Mouse (Mus musculus) CD4-positive helper T cell, adult 2 months (primary cell): ENCODE data around the gene Cmtr1.
A peak's percentile ranks its signal among the peaks of the same experiment; 100 is the strongest.

Experiments used
- DNase-seq: peaks from one replicate; pipeline ENCODE4 v3.0.0-alpha.2; 2012; ENCODE audit warnings: low read depth, missing footprints, low spot score

The Cmtr1 gene

DNA sequence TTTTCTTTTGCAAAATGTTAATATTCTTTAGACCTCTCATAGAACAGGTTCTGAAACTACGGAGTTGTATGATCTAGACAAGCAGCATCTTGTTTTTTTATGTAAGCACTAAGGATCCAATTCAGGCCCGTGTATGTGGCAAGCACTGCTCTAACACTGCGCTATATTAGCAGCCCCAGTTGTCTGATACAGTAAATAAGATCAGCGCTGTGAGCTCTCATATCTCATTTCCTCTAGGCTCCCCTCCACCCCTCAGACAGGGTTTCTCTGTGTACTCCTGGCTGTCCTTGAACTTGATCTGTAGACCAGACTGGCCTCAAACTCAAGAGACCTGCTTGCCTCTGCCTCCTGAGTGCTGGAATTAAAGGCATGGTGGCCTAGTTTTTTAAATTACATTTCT, 8.6 kb downstream of the Cmtr1 start:
- DNase-seq: no peak

DNA sequence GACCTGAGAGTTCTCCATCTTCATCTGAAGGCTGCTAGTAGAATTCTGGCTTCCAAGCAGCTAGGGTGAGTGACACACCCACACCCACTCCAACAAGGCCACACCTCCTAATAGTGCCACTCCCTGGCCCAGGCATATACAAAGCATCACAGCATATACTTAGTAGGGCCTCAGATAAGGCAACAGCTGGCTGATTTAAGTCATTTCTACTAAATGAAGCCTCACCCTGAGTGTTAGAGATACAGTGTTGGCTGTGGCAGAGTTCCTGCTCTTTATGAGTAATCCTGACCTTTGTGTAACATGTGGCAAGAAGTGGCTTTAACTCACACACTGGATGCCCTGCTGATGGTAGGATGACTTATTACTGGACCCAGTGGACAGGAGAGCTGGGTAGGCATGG, 9.5 kb downstream of the Cmtr1 start:
- DNase-seq: no peak

DNA sequence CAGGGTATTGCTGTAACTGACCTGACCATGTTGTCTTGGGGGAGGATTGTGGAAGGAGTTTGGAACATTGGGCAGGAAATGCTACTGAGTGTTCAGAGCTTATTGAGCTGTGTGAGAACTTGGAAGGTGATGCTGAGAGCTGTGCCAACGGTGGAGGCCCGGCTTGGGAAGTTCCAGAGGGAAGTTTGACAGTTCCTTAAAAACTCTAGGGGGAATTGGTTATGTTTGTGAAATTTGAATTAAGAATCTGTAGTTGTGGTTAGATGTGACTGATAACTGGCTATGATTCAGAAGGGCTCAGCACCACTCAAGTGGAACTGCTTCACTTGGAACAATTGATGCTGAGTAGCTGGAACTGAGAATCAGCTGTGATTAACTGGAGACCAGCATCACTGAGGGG, 10.6 kb downstream of the Cmtr1 start:
- DNase-seq: no peak

DNA sequence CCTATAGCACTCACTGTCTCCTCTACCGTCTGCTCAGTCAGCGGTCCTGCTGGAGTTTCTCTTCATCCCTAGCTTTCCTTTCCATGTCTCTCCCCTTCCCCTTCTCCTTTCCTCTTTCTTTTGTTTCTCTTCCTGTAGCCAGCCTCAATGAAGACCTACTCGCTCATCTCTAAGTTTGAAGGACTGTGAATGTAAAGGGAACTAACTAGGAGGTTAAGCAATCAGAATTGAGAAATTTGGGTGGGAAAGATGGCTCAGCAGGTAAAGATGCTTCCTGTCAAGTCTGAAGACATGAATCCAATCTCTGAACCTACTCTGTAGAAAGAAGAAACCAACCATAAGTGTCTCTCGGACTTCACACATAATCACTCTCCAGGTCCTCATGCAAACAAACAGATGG, 12.9 kb downstream of the Cmtr1 start:
- DNase-seq: no peak

DNA sequence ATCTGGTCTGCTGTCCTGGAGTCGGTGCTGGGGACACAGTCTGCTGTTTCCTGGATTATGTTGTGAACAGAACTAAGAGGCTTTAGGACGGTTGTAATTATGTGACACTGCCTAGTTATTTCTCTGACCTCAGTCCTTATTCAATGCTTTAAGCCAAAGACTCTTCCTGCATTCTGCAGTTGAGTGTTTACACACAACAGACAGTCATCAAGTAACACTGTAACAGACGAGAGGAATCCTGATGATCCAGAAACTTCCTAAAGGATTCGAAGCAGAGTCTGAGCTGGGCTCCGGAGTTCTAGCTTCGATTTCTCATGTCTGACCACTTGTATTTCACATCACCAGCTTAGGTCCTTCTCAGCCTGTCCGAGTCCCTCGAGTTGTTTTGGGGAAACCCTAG, 18.1 kb downstream of the Cmtr1 start:
- no peak for DNase-seq

DNA sequence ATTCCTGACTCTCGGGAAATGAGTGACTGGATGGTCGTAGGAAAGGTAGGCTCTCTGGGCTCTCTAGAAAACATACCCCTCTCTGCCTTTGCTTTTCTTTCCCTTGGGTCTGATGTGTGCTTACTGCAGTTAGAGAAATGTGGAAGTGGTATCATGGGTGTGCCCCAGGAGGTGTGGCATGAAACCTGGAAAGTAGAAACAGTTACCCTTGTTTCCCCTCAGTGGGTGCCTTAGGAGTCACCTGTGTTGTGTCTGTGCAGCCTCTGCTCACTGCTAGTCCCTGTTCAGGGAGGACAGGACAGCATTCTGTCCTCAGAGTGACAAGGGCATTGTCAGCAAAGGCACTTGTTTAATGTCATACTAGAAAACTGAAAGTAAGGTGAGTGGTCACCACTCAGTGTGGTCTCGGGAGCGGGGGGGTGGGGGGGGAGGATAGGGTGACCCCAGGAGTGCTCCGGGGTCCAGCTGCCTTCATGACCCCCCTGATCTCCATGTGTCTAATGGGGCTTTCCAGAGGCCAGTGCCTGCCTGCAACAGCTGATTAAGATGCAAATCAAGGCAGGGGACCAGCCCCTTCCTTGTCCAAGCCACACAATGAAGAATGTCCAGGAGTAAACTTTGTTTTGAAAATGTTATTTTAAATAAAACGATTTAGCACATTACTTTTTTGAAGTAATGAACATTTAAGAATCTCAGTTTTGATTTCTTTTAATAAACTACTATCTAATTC, 18.8 kb downstream of the Cmtr1 start:
- no peak for DNase-seq

DNA sequence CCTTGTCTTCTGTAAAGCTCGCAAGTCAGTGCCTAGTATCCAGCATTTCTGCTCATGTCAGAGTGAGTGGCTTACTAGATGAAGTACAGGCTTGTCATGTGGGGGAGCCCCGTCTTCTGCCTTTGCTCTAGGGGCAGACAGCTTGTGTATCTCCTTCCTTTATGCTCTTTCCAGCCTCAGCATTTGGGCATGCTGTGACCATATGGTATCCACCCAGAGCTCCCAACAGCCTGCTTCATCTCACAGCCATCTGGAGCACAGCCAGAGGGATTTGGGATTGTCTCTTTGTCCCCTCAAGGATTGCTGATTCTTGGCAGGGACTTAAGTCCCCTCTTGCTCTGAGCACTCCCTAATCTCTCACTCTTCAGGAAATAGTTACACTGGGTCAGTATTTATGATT, 19.8 kb downstream of the Cmtr1 start:
- no peak for DNase-seq

DNA sequence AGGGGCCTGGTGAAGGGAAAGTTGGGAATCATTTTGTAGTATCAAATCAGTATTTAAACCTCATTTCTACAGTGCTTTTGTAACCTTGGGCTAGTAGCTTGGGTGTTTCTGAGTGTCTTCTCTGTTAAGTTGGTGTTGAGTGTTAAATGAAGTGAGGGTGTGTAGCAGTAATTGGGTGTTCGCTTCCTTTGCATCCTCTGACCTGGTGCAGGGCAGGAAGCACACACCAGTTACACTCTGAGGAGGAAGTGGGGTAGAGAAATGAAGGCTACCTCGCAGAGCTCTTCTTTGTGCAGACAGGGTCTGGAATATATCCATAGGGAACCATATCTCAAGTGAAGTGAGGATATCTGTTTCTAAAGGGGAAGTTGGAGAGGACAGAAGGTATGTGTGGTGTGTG, 20.5 kb downstream of the Cmtr1 start:
- DNase-seq: no peak

DNA sequence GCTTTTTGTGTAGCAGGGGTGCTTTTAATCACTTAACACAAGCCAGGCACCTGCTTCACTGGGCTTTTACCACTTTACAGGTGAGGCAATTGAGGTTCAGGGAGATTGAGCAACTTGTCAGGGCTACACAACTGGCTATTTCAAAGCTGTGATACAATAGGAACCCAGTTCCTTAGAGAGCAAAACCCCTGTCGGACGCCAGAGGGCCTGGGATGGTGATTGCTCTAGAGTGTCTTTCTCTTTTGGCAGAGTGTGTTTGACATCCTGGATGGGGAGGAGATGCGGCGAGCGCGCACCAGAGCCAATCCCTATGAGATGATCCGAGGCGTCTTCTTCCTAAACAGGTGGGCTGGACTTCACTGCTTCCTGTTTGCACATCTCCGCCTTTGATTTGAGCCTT, 21.3 kb downstream of the Cmtr1 start:
- DNase-seq: no peak

DNA sequence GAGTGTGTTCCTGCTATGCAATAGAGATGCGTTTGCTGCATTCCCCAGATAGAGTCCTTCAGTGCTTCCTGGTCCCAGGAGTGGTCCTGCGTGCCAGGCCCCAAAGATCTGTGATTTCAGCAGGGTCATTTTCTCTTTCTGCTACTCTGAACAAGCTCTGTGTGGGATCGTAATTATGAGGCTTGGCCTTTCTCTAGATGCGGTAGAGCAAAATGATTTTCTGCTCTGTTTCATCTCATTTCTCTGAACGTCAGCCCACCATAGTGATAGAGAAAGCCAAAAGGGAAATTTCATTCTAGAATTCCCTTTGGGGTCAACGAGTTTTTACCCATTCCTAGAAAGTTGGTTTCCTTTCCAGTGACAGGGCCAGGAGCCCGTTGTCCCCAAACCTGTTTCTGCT, 21.9 kb downstream of the Cmtr1 start:
- DNase-seq: no peak

DNA sequence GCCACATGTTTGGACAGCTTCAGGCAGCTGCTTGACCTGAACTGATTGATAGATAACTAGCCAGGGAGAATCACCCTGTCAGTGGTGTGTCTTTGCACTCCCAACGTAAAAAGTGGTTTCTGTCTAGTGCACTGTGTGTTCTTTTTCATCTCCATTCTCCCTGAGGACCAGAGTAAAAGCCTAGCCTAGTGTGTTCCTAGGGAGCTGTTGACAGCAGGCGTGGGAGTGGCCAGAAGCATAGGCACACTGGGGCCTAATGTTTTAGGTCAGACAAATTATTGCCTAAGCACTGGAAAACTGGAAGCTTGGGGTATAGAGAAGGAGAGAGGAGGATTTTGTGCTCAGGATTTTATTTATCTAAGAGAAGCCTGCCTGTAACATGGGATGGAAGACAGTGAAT, 22.7 kb downstream of the Cmtr1 start:
- DNase-seq: no peak

DNA sequence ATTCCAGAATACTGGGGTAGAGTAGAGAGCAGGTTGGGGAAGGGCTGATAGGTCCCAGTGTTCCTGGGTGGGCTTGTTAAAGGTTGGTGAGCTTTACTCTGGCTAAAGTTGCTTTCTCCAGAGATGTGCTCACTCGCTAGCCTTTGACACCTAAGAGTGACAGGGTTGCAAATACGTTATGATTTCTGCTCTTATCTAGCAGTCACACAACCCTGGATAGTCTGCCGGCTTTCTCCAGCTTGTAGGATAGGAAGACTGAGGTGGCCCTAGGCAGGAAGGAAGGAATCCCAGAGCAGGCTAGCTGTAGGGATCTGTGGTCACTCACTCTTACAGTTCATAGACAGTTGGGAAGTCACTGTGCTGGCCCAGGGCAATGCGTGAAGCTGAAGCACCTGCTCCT, 23.9 kb downstream of the Cmtr1 start:
- DNase-seq: no peak

DNA sequence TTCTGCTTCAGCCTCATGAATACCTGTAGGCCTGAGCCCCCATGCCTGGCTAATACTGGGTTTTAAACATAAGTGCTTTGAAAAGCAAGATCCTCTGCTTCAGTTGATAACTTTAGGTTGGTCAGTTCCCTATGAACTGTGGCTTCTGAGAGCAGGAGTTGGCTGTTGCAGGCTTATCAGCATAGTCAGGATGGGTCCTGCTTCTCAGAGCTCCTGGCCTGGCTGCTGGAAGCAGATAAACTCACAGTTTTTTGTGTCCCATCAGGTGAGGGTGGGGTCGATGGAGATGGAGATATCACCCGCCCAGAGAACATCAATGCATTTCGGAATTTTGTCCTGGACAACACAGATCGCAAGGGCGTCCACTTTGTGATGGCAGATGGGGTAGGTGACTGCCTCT, 26.4 kb downstream of the Cmtr1 start:
- no peak for DNase-seq

DNA sequence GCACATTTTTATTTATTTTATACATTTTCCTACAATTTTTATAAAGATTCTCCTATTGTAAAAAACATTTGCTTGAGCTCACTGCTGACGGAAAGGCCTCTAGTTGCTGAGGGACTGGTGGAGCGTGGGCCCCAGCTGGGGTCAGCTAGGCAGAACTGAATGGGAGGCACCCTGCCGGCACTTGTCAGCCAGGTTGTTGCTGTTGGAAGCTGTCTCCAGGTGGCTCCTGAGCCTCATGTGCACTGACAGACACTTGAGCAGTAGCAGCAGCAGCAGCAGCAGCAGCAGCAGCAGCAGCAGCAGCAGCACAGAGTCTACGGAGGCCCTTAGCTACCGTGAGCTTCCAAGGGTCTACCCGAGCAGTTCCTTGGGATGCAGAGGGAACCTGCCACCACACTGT, 27.0 kb downstream of the Cmtr1 start:
- no peak for DNase-seq

DNA sequence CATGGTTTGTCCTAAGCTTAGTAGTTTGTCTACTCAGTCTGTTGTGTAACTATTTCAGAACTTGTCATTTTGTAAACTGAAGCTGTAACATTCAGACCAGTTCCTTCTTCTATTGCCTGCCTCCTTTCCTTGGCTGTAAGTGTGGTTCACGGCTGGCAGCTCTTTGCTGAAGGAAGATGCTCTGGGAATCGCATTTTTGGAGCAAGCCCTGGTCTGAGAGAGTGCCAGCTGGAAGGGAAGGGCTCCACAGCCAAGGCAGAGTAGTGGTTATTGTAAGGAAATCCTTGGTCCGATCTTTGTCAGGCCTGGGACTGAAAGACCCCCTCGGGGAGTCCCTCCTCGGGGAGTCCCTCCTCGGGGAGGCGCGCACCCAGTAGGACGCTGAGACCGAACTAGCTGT, 28.2 kb downstream of the Cmtr1 start:
- no peak for DNase-seq

DNA sequence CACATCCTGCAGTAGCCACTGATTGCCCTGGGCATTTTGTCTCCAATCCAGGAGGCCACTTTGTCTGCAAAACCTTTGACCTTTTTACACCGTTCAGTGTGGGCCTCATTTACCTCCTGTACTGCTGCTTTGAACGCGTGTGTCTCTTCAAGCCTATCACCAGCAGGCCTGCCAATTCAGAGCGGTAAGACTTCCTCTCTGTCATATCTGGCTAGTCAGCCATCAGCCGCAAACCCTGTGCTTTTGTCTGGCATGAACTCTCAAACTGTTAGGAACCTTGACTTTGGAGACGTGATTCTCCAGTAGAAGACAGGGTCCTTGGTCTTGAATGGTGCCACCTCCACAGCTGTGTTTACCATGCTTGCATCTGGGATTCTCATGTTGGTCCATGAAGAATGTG, 29.9 kb downstream of the Cmtr1 start:
- no peak for DNase-seq

DNA sequence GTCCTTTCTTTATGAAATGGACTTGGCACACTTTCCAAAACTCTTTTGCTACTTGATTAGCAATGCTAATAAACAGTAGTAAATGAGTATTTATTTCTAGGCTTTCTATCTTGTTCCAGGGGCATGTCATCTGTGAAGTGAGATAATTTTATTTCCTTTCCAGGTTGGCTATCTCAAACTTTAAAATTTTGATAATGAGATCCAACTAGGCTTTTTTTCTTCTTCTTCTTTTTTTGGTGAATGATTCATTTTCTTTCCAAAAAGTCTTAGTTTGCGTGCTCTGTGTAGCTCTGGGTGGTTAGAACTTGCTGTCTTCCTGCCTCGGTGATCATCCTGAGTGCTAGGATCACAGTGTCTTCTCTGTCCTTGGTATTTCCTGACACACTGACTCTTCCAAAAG, 32.4 kb downstream of the Cmtr1 start:
- DNase-seq: no peak

DNA sequence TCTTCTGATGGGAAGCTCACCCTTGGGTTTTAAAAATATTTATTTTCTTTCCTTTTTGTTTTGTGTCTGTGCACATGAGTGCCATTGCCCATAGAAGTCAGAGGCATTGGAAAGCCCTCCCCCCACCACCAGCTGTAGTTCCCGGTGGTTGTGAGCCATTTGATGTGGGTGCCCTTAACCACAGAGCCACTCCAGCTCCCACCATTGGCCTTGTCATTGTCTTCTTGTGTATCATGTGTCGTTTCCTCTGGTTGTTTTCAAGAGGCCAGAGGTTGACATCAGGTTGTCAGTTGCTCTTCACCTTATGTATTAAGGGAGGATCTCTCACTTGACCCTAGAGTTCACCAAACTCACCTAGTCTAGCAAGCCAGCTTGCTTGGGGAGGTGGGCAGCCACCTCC, 33.2 kb downstream of the Cmtr1 start:
- peak; percentile 49 for DNase-seq

DNA sequence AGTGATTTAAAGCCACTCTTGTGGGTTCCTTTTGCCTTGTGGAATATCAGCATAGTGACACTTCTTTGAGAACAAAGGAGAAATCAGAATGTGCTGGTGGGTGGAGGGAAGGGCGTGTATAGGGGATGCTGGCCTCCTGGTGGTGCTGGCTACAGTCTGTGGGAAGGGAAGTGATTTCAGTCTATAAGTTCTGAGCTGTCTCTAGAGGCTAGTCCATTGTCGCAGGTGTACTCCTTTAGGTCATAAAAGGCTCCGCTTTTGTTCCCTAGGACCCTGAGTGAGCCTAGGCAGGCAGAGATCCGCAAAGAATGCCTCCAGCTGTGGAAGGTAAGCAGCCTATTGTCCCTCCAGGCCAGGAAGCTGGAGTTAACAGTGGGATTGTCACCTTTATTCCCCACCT, 34.1 kb downstream of the Cmtr1 start:
- DNase-seq: no peak

DNA sequence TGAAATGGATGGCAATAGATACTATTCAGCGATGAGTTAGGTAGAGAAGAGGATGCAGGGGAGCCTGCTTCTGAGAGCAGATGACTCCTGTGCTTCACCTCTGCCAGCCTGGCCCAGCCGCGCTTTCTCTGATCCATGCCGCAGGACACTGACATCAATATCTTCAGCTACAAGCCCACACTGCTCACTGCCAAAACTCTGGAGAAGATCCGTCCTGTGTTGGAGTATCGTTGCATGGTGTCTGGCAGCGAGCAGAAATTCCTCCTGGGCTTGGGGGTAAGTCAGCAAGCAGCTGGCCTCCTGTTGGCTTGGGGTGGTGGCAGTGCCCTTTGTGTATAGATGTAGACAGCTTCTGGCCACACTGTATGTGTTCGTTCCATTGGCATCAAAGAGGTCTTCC, 36.5 kb downstream of the Cmtr1 start:
- no peak for DNase-seq

DNA sequence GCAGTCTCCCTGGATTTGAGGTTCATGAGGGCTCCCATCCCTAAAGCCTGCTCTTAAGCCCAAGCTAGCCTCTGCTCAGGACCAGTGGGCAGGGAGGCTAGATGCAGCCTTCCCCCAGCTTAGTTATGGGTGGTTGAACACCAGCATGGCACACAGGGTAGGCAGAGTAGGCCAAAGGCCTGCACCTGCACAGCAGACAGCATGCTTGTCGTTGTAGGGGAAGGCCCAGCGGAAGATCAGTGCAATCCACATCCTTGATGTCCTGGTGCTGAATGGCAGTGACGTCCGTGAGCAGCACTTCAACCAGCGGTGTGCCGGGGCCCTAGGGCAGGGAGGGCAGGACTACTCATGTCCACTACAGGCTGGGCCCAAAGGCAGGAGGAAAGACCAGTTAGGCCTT, 38.0 kb downstream of the Cmtr1 start:
- DNase-seq: no peak

DNA sequence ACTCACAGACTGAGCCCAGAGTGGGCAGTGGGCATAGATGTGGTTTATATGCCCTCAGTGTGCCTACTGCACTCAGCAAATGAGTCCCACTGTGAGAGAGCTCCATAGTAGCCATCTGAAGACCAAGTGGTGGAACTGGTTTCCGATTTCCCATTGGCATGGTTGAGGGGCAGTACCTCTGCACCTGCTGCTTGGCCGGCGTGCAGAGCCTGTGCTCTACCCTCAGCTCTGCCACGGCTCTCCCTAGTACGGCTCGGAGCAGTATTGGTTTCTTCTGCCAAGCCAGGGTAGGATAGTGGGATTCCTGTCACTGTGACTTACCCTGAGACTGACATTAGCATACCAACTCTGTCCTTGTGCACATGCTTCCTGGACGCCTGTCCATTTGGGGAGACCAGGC, 40.2 kb downstream of the Cmtr1 start:
- no peak for DNase-seq

DNA sequence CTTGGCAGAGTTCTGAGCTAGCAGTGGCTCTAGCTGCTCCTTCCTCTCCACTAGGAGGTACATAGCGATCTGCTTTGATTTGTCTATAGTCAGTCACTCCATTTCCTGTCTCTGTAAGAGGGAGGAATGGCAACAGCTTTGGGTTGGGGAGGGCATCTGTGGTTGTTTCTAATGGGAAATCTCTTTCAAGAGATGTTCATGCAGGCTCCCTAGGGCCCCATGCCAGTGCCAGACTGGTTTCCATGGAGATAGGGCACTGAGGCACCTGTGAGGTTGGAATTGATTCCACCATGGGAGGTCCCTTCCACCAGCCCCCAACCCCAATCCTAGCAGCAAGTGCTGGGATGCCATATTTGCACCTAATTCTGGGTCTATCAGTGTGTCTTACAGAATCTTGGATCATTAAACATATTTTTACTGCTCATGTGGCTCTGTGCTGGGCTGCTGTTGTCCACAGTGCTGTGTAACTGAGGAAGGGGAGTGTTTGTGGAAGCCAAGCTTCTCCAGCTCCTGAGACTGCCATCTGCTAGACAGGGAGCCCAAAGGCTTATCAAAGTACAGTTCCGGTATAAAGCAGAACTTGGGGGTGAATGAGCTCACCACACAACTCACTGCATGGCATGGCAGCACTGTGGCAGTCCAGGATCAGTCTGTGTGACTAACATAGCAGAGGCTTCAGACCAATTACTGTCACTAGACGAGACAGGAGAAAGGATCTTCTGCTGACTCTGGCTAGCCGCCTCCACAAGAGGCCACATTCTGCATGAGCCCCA, 42.7 kb downstream of the Cmtr1 start:
- no peak for DNase-seq

DNA sequence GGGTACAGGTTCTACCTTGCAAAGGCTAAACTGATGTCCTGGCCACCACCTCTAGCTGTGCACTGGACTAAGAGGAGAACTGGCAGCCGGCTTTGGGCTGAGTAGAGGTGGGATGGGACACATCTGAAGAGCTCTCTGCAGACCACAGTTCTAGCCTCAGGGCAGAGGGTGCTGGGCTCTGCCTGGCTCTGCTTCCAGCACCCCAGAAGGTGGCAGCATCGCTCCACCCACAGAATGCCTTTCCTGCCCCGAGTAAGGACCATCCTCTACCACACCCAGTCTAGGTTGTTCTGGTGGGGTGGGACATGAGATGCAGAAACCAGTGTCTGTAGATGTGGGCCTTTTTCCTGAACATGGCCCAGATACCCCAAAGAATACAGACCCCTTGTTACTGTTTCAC, 44.4 kb downstream of the Cmtr1 start:
- DNase-seq: peak; percentile 46
